Mouse (Mus musculus) naive thymus-derived CD4-positive, alpha-beta T cell, adult 5 months (primary cell): ENCODE data around the gene Olfr493. TPM values are rescaled to one million over a fixed set of nuclear protein-coding genes. Genes with fewer than 3 reads are reported as not detected.

Source experiments
- polyA plus RNA-seq: library from polyadenylated mRNA; unstranded; fragments of 100-300 nt; shearing (Covaris generic); gene quantifications from one replicate; pipeline ENCODE4 v1.2.1, GENCODE M21; 2017

The Olfr493 gene
- not detected for polyA plus RNA-seq

DNA sequence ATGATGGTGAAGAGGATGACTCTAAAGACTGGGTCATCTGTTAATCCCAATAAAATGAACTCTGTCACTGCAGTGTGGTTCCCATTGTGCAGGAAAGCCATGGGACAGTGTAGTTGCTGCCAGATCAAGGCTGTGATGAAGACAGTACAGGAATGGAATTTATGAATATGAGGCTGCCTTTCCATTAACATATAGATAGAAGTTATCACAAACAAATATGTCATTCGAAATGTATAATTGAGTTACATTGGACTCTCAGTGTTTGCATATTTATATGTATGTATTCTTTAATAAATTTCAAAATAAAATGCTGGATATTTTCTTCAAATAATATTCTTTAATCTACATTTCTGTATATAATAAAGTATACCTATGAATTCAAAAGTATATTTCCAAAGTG is at the start of gene Olfr493:
Gene Olfr493, minus strand, starts transcription at position 101 of the 400 bp plus-strand sequence.

DNA sequence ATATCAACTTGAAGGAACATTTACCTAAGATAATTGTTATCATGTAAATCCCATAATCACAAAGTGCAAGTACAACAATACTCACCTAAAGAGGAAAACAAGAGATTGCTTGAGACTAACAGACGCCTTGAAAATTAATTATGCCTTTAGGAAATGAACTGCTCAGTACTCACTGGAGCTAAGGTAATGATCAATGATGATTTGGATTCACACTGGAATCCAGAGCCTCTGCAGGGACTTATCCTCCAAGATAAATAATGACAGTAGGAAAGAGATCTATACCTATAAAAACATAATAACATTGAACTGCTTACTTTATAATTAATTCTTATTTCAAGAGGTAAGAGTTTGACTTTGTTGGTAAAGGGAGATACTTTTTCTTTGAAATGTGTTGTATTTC is 46.1 kb upstream of the Olfr493 start, which contains the start of gene Olfr495:
Gene Olfr495, plus strand, starts transcription at position 301 of the 400 bp plus-strand sequence.

DNA sequence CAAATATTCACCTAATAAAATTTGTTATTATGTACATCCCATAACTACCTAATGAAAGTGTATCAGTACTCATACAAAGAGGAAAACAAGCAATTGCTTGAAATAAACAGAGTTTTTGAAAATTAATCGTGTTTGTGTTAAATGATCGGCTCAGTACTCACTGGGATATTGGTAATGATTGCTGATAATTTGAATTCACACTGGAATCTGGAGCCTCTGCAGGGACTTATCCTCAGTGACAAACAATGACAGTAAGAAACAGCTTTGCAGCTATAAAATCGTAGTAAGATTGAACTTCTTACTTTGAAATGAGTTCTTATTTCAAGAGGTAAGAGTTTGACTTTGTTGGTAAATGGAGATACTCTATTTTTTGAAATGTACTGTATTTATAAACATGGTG is 18.3 kb upstream of the Olfr493 start, which contains the start of gene Olfr494:
Gene Olfr494, plus strand, starts transcription at position 301 of the 400 bp plus-strand sequence.

DNA sequence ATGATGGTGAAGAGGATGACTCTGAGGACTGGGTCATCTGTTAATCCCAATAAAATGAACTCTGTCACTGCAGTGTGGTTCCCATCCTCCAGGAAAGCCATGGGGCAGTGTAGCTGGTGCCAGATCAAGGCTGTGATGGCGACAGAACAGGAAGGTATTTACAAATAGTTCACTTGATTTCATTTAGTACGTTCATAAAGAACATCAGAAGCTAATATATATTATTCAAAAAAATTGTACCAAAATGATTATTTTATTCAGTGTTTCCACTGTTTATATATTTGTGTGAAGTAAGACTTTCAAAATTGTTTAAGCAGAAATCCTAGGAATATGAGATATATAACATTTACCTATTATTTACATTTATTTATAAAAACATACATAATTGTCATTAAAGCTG is 23.2 kb downstream of the Olfr493 start, which contains the start of gene Olfr492:
Gene Olfr492, minus strand, starts transcription at position 101 of the 400 bp plus-strand sequence.

DNA sequence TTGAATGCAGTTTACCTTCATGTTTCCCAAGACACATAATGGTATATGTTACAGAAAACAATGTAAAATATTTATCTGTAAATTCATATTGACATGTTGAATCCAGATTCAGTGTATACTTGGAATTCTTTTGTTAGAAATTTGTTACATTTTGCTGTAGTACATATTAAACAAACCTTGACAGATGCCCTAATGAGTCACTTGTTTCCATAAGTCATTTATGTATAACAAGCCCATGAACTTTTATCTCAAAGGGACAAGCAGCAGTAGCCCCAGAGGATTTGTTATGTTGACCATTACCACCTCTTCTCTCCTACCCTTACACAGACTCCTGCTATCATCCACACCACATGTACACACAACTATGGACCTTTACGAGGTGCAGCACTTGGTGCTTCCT is 33.6 kb downstream of the Olfr493 start, which contains the start of gene Olfr491:
Gene Olfr491, plus strand, starts transcription at position 301 of the 400 bp plus-strand sequence.

Other genes with a start within 250 kb of the Olfr493 start
- gene Olfr482, start 249.4 kb downstream of the Olfr493 start, polyA plus RNA-seq: not detected
- not detected for gene Olfr483, start 246.1 kb downstream of the Olfr493 start, polyA plus RNA-seq
- not detected for gene Olfr484, start 219.5 kb downstream of the Olfr493 start, polyA plus RNA-seq
- not detected for gene Olfr485, start 187.1 kb downstream of the Olfr493 start, polyA plus RNA-seq
- not detected for gene Olfr486, start 174.2 kb downstream of the Olfr493 start, polyA plus RNA-seq
- not detected for gene Olfr487, start 132.3 kb downstream of the Olfr493 start, polyA plus RNA-seq
- not detected for gene Olfr488, start 88.6 kb downstream of the Olfr493 start, polyA plus RNA-seq
- gene Olfr490, start 58.0 kb downstream of the Olfr493 start, polyA plus RNA-seq: 0.50 TPM
- gene Olfr491, start 33.5 kb downstream of the Olfr493 start, polyA plus RNA-seq: not detected
- not detected for gene Olfr492, start 23.3 kb downstream of the Olfr493 start, polyA plus RNA-seq
- not detected for gene Olfr494, start 18.4 kb upstream of the Olfr493 start, polyA plus RNA-seq
- not detected for gene Olfr495, start 46.2 kb upstream of the Olfr493 start, polyA plus RNA-seq
- gene Olfr497, start 73.4 kb upstream of the Olfr493 start, polyA plus RNA-seq: not detected
- not detected for gene Olfr498, start 118.3 kb upstream of the Olfr493 start, polyA plus RNA-seq
- not detected for gene Olfr502, start 178.1 kb upstream of the Olfr493 start, polyA plus RNA-seq
- not detected for gene Olfr503, start 197.5 kb upstream of the Olfr493 start, polyA plus RNA-seq
- not detected for gene Olfr504, start 218.8 kb upstream of the Olfr493 start, polyA plus RNA-seq